Mouse (Mus musculus) fat pad, adult 2 months (tissue): ENCODE measurements at regions not wholly inside any gene's neighbourhood (a gene's known extent, or its start where the extent isn't known, plus 50 kb on each side); places are given as distances from the start of the nearest gene placed in this dataset.
"Not testable (repeated sequence)": the region's sequence is repeated elsewhere in the genome, so short reads cannot be mapped to it uniquely, and the experiment has no call there.

Experiments
- DNase-seq: peaks from one replicate; pipeline ENCODE4 v3.0.0-alpha.2; 2011; ENCODE audit warnings: low read depth, low spot score; ENCODE audit errors: extremely low read depth

- DNase-seq, result no peak
Observed at GRCm38 (mm10) chr6:100428759-100429158, 141.5 kb upstream of the Rybp start.

- DNase-seq, result no peak
Observed at GRCm38 (mm10) chr6:100425551-100425950, 138.3 kb upstream of the Rybp start.

- peak; percentile 30 for DNase-seq
Observed at GRCm38 (mm10) chr6:100424788-100425403, 137.6 kb upstream of the Rybp start.

DNA sequence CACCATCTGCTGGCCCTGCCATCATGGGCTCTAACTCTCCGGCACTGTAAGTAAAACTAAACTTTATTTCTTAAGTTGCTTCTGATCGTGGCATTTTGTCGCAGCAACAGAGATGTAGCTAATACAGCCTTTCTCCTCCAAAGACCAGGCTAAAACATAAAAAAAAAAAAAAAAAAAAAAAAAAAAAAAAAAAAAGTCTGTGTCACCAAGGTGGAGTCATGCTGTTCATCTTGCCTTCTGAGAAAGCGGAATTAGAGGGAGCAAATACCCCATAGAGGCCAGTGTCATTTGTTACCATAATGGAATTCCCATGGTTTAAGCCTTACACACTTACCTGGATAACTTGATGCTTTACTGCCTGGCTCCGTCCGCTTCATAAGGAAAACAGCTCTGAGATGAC, 136.9 kb upstream of the Rybp start:
- no peak for DNase-seq

DNA sequence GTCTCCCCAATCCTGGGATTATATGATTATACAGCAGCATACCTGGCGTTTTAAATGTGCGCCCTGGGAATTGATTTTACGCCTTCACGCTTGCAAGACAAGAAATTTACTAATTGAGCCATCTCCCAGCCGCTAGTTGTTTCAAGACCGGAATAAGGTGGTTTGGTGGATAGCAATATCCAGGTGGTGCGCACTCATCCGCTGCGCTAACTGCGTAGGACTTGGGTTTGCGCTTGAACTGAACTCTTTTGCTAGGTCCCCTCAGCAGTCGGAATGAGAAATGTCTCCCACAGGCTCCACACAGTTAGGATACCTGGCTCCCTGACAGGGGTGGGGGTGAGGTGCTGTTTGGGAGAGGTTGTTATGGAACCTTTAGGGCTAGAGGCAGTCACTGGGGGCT, 136.4 kb upstream of the Rybp start:
- no peak for DNase-seq

GRCm38 (mm10) chr6:100422603-100423002, 135.3 kb upstream of the Rybp start:
- DNase-seq, result no peak

GRCm38 (mm10) chr6:100421706-100422578, 134.7 kb upstream of the Rybp start:
- DNase-seq, result no peak

- DNase-seq, result no peak
Observed at GRCm38 (mm10) chr6:100420602-100421001, 133.3 kb upstream of the Rybp start.

- no peak for DNase-seq
Observed at GRCm38 (mm10) chr6:100419782-100420540, 132.7 kb upstream of the Rybp start.

DNA sequence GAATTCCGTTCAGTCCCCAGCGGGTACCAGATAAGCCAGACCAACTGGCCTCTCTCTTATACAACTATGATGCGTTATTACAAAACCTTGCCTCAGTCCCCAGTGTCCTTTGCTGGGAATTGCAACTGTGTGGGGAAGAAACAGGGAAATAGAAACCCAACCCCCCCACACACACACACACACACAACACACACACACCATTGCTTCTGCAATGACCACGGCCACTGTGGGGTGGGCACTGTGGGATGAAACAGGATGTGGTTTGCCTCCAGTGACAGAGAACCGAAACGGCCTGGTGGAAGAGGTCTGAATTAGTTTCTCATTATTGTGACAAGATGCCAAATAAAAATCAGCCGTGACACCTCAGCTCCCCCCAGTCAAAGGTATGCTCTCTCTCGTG, 128.8 kb upstream of the Rybp start:
- no peak for DNase-seq

DNA sequence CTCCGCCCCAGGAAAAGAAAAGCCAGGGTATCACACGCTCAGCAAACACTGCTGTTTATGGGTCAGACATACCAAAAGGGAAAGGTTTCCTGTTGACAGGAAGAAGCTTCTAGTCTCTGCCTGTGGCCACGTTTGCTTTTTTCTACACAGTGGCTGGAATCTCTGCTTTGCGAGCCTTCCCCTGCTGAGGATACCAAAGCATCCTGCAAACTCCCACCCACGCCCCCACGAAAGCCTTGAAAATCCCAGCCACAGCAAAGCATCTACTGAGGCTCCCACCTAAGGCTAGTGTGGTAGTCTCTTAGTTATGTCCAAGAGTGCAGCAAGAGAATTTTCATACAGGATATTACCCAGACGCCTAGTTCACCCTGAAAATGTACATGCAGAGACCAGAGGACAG, 128.2 kb upstream of the Rybp start:
- DNase-seq, result no peak

- no peak for DNase-seq
Observed at GRCm38 (mm10) chr6:100414836-100415235, 127.6 kb upstream of the Rybp start.

GRCm38 (mm10) chr6:100412486-100412885, 125.2 kb upstream of the Rybp start:
- DNase-seq, result no peak

DNA sequence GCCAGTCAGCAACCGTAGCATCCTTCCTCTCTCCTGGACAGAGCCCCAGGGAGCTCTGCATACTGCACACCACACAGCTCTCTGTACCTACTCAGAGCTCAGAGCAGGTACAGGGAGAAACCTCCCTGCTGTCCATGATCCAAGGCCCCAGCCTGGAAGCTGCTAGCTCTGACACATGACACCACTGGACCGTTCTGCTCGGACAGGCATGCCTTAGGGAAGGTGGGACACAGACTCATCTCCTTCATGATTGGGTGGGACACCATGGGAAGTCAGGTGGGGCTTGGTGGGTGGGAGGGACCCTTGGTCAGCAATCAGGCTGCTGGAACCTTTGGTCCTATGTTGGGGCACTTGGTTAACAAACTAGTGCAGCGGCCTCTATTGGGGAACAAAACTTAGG, 124.7 kb upstream of the Rybp start:
- no peak for DNase-seq

DNA sequence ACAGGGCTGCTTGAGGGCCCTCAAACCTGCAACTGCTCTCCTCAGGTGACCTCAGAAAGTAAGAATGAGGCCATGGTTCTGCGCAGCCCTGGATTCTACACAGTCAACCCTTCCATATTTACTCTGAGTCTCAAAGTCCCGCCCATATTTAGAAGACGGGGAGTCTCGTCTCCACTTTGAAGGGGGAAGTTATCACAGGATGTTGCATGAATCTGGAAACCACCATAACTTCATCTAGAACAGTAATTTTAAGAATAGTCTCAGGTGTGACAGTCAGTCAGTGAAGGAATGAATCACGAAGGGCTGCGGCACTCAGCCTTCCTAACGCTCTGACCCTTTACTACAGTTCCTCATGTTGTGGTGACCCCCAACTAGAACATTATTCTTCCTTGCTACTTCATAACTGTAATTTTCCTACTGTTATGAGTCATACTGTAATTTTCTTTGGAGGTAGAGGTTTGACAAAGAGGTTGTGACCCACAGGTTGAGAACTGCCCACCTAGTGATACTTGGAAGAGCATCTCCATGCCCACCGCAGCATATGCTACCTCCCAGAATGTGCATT, 122.9 kb upstream of the Rybp start:
- no peak for DNase-seq

DNA sequence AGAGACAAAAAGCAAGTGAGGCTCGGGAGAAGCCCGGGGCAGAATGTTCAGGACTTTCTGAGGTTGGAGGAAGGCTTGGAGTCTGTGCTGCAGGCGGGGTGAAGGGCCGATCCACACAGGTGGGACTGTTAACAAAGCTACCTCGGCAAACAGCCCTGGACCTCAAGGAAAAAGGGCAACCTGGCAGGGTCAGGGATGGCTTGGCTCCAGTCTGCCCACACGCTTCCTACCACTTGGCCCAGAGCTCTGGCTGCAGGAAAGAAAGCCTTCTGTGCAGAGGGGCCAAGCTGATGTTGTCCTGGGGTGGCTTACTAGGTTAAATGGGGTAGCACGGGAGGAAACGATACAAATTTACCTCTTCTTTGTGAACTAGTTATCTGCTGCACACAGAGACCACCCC, 121.5 kb upstream of the Rybp start:
- DNase-seq, result no peak

- no peak for DNase-seq
Observed at GRCm38 (mm10) chr6:100406504-100406903, 119.2 kb upstream of the Rybp start.

- no peak for DNase-seq
Observed at GRCm38 (mm10) chr6:100404161-100404560, 116.9 kb upstream of the Rybp start.

DNA sequence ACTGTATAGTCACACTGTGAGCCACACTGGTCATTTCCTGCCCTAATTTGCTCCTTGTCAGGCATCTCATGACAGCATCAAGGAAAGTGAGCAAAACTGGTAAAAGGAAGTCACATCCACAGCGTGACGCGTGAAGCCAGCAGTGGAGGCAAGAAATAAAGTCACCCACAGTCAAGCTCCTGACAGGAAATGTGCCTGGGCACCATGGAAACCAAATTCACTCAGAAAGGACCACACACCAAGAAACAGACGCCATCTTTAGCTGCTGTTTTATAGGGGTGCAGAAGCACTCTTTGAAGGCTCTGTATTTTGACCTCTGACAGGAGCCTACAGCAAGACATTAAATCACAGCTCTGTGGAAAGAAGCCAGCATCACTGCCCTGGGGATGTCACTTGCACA, 115.4 kb upstream of the Rybp start:
- DNase-seq, result no peak

DNA sequence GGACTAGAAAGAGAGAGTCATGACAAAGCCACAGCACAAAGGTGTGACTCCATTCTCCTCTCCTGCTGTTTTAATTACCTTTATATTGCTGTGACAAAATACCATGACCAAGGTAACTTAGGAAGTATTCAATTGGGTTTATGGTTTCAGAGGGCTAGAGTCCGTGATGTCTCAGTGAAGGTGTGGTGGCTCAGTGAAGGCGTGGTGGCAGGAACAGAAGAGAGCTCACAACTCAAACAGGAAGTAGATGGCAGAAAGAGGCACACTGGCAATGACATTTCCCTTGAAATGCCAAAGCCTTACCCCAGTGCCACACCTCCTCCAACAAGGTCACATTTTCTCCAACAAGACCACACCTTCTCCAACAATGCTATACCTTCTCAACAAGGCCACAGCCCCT, 114.4 kb upstream of the Rybp start:
- DNase-seq, result no peak

DNA sequence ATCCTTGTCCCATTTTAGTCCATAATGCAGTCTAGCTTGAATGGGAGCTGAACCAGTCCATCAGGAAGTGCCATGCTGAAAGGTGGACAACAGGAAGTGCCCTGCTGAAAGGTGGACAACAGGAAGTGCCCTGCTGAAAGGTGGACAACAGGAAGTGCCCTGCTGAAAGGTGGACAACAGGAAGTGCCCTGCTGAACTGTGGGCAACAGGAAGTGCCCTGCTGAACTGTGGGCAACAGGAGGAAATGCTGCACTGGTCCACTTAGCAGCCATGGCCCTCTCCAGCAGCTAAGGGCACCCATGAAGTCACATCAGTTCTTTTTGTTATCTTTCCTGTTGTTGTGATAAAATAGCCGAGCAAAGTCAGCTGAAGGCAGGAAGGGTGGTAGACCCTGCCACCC, 112.1 kb upstream of the Rybp start:
- DNase-seq, result not testable (repeated sequence)
